Mouse (Mus musculus) MEL (cell line): ENCODE measurements around the gene Dcaf5. TPM values are rescaled to one million over a fixed set of nuclear protein-coding genes. Genes with fewer than 3 reads are reported as not detected.

Experiments
- DNase-seq: peaks from one replicate; pipeline ENCODE4 v3.0.0; 2011; ENCODE audit warnings: low read depth, low spot score
- H3K27ac ChIP-seq: 2 replicates; pipeline ENCODE4 v1.5.1; 2012; ENCODE audit warnings: low read depth, mild to moderate bottlenecking, control low read depth, low read length, moderate library complexity; ENCODE audit not compliant: control insufficient read depth
- H3K27me3 ChIP-seq, 2 experiments: fragments of 150-350 bp in 1 of 2; sonication (generic) in 1 of 2; 2 replicates each; pipeline ENCODE4 v1.6.1; 2012; ENCODE audit warnings: low read length in 2 of 2, mild to moderate bottlenecking in 2 of 2, improper control_type of control experiment in 1 of 2, moderate library complexity in 1 of 2; ENCODE audit not compliant: insufficient read depth in 2 of 2, control insufficient read depth in 1 of 2
- H3K36me3 ChIP-seq, 2 experiments: 2 replicates each; pipeline ENCODE4 v1.6.1; 2012 to 2014; ENCODE audit warnings: low read length in 2 of 2, improper control_type of control experiment in 1 of 2, inconsistent platforms in 1 of 2, mild to moderate bottlenecking in 1 of 2; ENCODE audit not compliant: insufficient read depth in 2 of 2, control insufficient read depth in 1 of 2
- H3K4me1 ChIP-seq, 2 experiments: fragments of 150-350 bp in 1 of 2; sonication (generic) in 1 of 2; 2 replicates each; pipeline ENCODE4 v1.6.1; 2012; ENCODE audit warnings: low read length in 2 of 2, improper control_type of control experiment in 1 of 2, mild to moderate bottlenecking in 1 of 2; ENCODE audit not compliant: insufficient read depth in 2 of 2, control insufficient read depth in 1 of 2
- H3K4me3 ChIP-seq, 2 experiments: fragments of 150-350 bp in 1 of 2; sonication (generic) in 1 of 2; 2 replicates each; pipeline ENCODE4 v1.5.1; 2012; ENCODE audit warnings: low read depth in 2 of 2, low read length in 2 of 2, mild to moderate bottlenecking in 2 of 2, moderate library complexity in 2 of 2, control low read depth in 1 of 2, improper control_type of control experiment in 1 of 2; ENCODE audit not compliant: control insufficient read depth in 1 of 2, insufficient read depth in 1 of 2
- H3K79me2 ChIP-seq: 2 replicates; pipeline ENCODE4 v1.6.1; 2012; ENCODE audit warnings: mild to moderate bottlenecking, low read length, moderate library complexity; ENCODE audit not compliant: control insufficient read depth, poor library complexity, insufficient read depth
- H3K9ac ChIP-seq: 2 replicates; pipeline ENCODE4 v1.6.1; 2012; ENCODE audit warnings: low read depth, mild to moderate bottlenecking, control low read depth, low read length, moderate library complexity; ENCODE audit not compliant: control insufficient read depth, poor library complexity, severe bottlenecking
- H3K9me3 ChIP-seq: fragments of 150-350 bp; sonication (generic); replicated peaks from 2 replicates; pipeline ENCODE4 v1.6.1; 2012; ENCODE audit warnings: mild to moderate bottlenecking, low read length, improper control_type of control experiment, moderate library complexity; ENCODE audit not compliant: insufficient read depth
- BHLHE40 ChIP-seq: IDR thresholded peaks from 2 replicates; pipeline ENCODE4 v1.6.1; 2012; ENCODE audit warnings: low read depth, mild to moderate bottlenecking, inconsistent platforms, low read length, improper control_type of control experiment, borderline replicate concordance
- CHD1 ChIP-seq: IDR thresholded peaks from 2 replicates; pipeline ENCODE4 v1.6.1; 2012; ENCODE audit warnings: low read depth, mild to moderate bottlenecking, inconsistent platforms, low read length, improper control_type of control experiment
- CHD2 ChIP-seq: IDR thresholded peaks from 2 replicates; pipeline ENCODE4 v1.6.1; 2011; ENCODE audit warnings: low read length, improper control_type of control experiment
- E2F4 ChIP-seq: IDR thresholded peaks from 2 replicates; pipeline ENCODE4 v1.6.1; 2011; ENCODE audit warnings: low read depth, low read length, improper control_type of control experiment, borderline replicate concordance
- ETS1 ChIP-seq: IDR thresholded peaks from 2 replicates; pipeline ENCODE4 v1.6.1; 2012; ENCODE audit warnings: low read depth, mild to moderate bottlenecking, inconsistent platforms, low read length, improper control_type of control experiment, moderate library complexity
- GATA1 ChIP-seq: IDR thresholded peaks from 2 replicates; pipeline ENCODE4 v1.6.1; 2011; ENCODE audit warnings: low read depth, low read length, improper control_type of control experiment
- HCFC1 ChIP-seq: IDR thresholded peaks from 2 replicates; pipeline ENCODE4 v1.6.1; 2012; ENCODE audit warnings: low read depth, mild to moderate bottlenecking, inconsistent platforms, low read length, improper control_type of control experiment, moderate library complexity
- JUND ChIP-seq: IDR thresholded peaks from 2 replicates; pipeline ENCODE4 v1.6.1; 2011; ENCODE audit warnings: low read depth, mild to moderate bottlenecking, improper control_type of control experiment, low read length
- MAFK ChIP-seq: IDR thresholded peaks from 2 replicates; pipeline ENCODE4 v1.6.1; 2011; ENCODE audit warnings: low read depth, mild to moderate bottlenecking, low read length, improper control_type of control experiment, borderline replicate concordance
- MAZ ChIP-seq: IDR thresholded peaks from 2 replicates; pipeline ENCODE4 v1.6.1; 2012; ENCODE audit warnings: low read depth, mild to moderate bottlenecking, inconsistent platforms, low read length, improper control_type of control experiment
- MEF2A ChIP-seq: IDR thresholded peaks from 2 replicates; pipeline ENCODE4 v1.6.1; 2014; ENCODE audit warnings: low read depth, mild to moderate bottlenecking, inconsistent platforms, low read length, improper control_type of control experiment; ENCODE audit not compliant: poor library complexity, insufficient replicate concordance, severe bottlenecking; ENCODE audit errors: extremely low read depth
- MYC ChIP-seq: IDR thresholded peaks from 2 replicates; pipeline ENCODE4 v1.6.1; 2011; ENCODE audit warnings: low read depth, mild to moderate bottlenecking, low read length, improper control_type of control experiment, moderate library complexity
- NELFE ChIP-seq: IDR thresholded peaks from 2 replicates; pipeline ENCODE4 v1.6.1; 2011; ENCODE audit warnings: low read depth, low read length, improper control_type of control experiment
- POLR2A ChIP-seq, 2 experiments: IDR thresholded peaks; 2 replicates each; pipeline ENCODE4 v1.6.1; 2011 to 2012; ENCODE audit warnings: low read length in 2 of 2, mild to moderate bottlenecking in 2 of 2, control low read depth in 1 of 2, improper control_type of control experiment in 1 of 2, low read depth in 1 of 2, moderate library complexity in 1 of 2; ENCODE audit not compliant: control insufficient read depth in 1 of 2, insufficient read depth in 1 of 2, poor library complexity in 1 of 2
- POLR2AphosphoS5 ChIP-seq: IDR thresholded peaks from 2 replicates; pipeline ENCODE4 v1.6.1; 2012; ENCODE audit warnings: low read depth, borderline replicate concordance, mild to moderate bottlenecking, inconsistent platforms, low read length, moderate library complexity, mixed read lengths
- RAD21 ChIP-seq: IDR thresholded peaks from 2 replicates; pipeline ENCODE4 v1.6.1; 2011; ENCODE audit warnings: mild to moderate bottlenecking, low read depth, low read length, improper control_type of control experiment
- RCOR1 ChIP-seq: IDR thresholded peaks from 2 replicates; pipeline ENCODE4 v1.6.1; 2012; ENCODE audit warnings: low read depth, mild to moderate bottlenecking, inconsistent platforms, low read length, improper control_type of control experiment
- SIN3A ChIP-seq: IDR thresholded peaks from 2 replicates; pipeline ENCODE4 v1.6.1; 2012; ENCODE audit warnings: low read length, improper control_type of control experiment, inconsistent platforms
- SMC3 ChIP-seq: IDR thresholded peaks from 2 replicates; pipeline ENCODE4 v1.6.1; 2011; ENCODE audit warnings: low read depth, low read length, improper control_type of control experiment
- TAL1 ChIP-seq: IDR thresholded peaks from 2 replicates; pipeline ENCODE4 v1.6.1; 2012; ENCODE audit warnings: mild to moderate bottlenecking, inconsistent platforms, low read length, moderate library complexity, mixed read lengths
- TBP ChIP-seq: IDR thresholded peaks from 2 replicates; pipeline ENCODE4 v1.8.0; 2011; ENCODE audit warnings: low read depth, low read length, improper control_type of control experiment
- UBTF ChIP-seq: IDR thresholded peaks from 2 replicates; pipeline ENCODE4 v1.6.1; 2012; ENCODE audit warnings: low read depth, mild to moderate bottlenecking, inconsistent platforms, low read length, improper control_type of control experiment, moderate library complexity, borderline replicate concordance; ENCODE audit not compliant: insufficient read depth
- USF2 ChIP-seq, 2 experiments: IDR thresholded peaks; 2 replicates each; pipeline ENCODE4 v1.6.1; 2011 to 2012; ENCODE audit warnings: improper control_type of control experiment in 2 of 2, low read length in 2 of 2, borderline replicate concordance in 1 of 2, inconsistent platforms in 1 of 2, low read depth in 1 of 2, mild to moderate bottlenecking in 1 of 2; ENCODE audit not compliant: insufficient read depth in 1 of 2
- ZC3H11A ChIP-seq: IDR thresholded peaks from 2 replicates; pipeline ENCODE4 v1.6.1; 2012; ENCODE audit warnings: low read depth, mild to moderate bottlenecking, inconsistent platforms, low read length, improper control_type of control experiment
- ZMIZ1 ChIP-seq: IDR thresholded peaks from 2 replicates; pipeline ENCODE4 v1.6.1; 2012; ENCODE audit warnings: low read depth, mild to moderate bottlenecking, inconsistent platforms, low read length, improper control_type of control experiment, moderate library complexity
- polyA plus RNA-seq, 2 experiments: library from polyadenylated mRNA; stranded (reverse) in 1 of 2; unstranded in 1 of 2; fragments of >175 nt in 1 of 2; fragments of >200 nt in 1 of 2; gene quantifications; 2 replicates each; pipeline versions ENCODE4 v1.2.1 to v1.2.4; 2012; ENCODE audit warnings: low replicate concordance in 2 of 2, low read depth in 1 of 2; ENCODE audit not compliant: insufficient read length in 2 of 2, insufficient read depth in 1 of 2, missing spikeins in 1 of 2
- total RNA-seq: library from RNA; depleted of rRNA; stranded (reverse); fragments of 300-350 nt; gene quantifications from 2 replicates; pipeline ENCODE4 v1.2.3, GENCODE M21; 2012

Gene Dcaf5
- total and polyA plus RNA-seq, 3 experiments = 8.1 to 15.6 TPM; not detected in 1

DNA sequence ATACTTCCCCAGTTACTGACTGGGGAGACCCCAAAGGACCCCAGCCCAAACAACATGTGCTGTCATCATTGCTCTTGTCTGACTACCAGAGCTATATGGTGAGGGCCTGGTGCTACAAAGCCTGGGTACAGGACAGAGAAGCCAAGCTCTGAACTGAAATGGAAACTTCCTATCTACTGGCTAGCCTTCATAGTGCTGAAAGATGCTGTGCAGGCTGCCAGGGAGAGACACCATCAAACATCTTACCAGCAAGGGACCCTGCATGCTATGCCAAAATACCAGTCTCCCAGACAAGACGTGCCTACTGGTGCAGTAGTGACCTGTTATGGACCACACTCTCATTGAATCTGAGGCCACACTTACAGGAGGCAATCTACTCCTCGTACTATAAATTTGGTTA lies 53.6 kb downstream of the Dcaf5 start:
- no peak overlapping the region for H3K9ac ChIP-seq
- TF ChIP-seq ETS1 (no peak), NELFE (no peak), MYC (no peak), GATA1 (no peak), CHD1 (no peak), MEF2A (no peak), TBP (no peak), RAD21 (no peak), HCFC1 (no peak), SIN3A (no peak), JUND (no peak), TAL1 (no peak), SMC3 (no peak), POLR2A (IDR thresholded peaks at IDR 0.05; ENCODE audit: control insufficient read depth in 1 of 2, insufficient read depth in 1 of 2, low read depth in 1 of 2, low read length in 2 of 2, poor library complexity in 1 of 2) (no peak), UBTF (no peak), E2F4 (no peak), ZC3H11A (no peak), RCOR1 (no peak), MAZ (no peak), ZMIZ1 (no peak)
- TF ChIP-seq, all 39 proteins: peak for 0
- Histone ChIP-seq H3K4me3 (no peak overlapping the region), H3K27me3 (no peaks in the 10 kb centered on the region), H3K79me2 (no peaks in the 10 kb centered on the region), H3K4me1 (no peaks in the 10 kb centered on the region), H3K27ac (no peak overlapping the region), H3K9me3 (no peaks in the 10 kb centered on the region), H3K36me3 (no peaks in the 10 kb centered on the region; a peak in 2 of 4 replicates)
- no peak for DNase-seq

DNA sequence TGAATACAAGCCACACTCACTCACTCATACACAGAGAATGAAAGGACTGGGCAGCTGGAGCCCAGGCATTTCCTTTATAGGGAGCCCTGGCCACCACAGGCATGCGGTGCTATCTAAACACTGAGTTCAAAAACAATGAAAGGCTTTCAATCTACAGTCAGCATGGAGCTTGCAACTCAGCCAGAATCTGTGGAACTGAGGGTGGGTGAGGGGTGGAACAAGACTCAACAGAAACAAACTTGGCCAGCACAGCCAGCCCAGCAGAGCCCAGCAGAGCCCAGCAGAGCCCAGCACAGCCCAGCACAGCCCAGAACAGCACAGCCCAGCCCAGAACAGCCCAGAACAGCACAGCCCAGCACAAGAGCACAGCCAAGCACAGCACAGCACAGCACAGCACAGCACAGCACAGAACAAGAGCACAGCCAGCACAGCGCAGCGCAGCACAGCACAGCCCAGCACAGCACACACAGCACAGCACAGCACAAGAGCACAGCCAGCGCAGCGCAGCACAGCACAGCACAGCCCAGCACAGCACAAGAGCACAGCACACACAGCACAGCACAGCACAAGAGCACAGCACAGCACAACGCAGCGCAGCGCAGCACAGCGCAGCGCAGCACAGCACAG lies 56.5 kb downstream of the Dcaf5 start:
- Histone ChIP-seq H3K27ac (no peak overlapping the region), H3K36me3 (no peaks in the 10 kb centered on the region; a peak in 2 of 4 replicates), H3K9ac (no peak overlapping the region), H3K79me2 (no peaks in the 10 kb centered on the region), H3K27me3 (no peaks in the 10 kb centered on the region), H3K4me3 (no peak overlapping the region), H3K4me1 (no peaks in the 10 kb centered on the region), H3K9me3 (no peaks in the 10 kb centered on the region)
- TF ChIP-seq MAFK = no peak
- TF ChIP-seq ZMIZ1 = no peak
- no peak for TF ChIP-seq USF2 (IDR thresholded peaks at IDR 0.05; ENCODE audit: borderline replicate concordance in 1 of 2, insufficient read depth in 1 of 2, low read depth in 1 of 2, low read length in 2 of 2)
- TF ChIP-seq RCOR1 = no peak
- no peak for TF ChIP-seq TAL1
- no peak; the same call in 1 of the 2 replicates for TF ChIP-seq POLR2AphosphoS5
- TF ChIP-seq ZC3H11A = no peak
- no peak for TF ChIP-seq CHD2
- TF ChIP-seq BHLHE40 = no peak
- no peak for TF ChIP-seq UBTF
- TF ChIP-seq RAD21 = no peak
- TF ChIP-seq E2F4 = no peak
- DNase-seq = no peak
